Comparison of ENCODE assay signal across 8 mouse cellular contexts in the genomic region with DNA sequence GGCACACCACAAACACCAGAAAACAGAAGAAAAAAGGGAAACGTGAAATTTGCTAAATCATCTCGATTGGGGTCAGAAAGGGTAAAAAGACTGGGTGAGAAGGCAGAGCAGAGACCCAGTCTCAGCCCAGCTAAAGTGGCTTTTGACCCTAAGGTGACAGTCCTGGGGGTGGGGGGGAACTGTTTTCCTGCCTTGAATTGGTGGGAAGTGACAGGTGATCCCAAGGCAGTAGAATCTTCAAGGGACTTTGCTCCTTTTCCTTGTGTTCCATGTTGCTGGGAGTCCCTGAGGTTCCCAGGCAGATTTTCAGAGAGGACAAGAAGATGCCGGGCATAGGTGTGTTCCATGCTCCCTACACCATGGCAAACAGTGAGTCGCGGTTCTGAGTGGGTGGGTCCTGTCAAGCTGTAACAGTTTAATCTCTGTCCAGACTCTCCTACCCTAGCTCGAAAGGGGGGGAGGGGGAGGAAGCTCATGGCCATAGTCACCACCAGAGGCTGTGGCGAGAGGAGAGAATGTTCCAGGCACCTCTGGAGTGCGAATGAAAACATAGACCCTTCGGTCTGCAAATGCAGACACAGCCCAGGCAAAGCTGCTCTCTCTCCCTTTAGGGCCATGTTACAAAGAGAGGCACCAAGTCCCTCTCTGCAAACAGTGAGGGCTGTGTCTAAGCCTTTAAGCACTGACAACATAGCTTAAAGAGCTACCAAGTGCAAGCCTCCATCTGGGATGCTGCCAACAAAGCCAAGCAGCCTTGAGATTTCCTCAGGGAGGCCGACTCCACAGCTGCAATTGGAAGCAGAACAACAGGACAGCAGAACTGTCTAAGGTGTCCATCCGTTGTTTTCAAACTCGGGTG. TPM values are rescaled to one million over a fixed set of nuclear protein-coding genes. Genes with fewer than 3 reads are reported as not detected.
DNase-seq lines count a peak whose midpoint lies in the region; ATAC-seq lines count a peak whose summit lies in the region.

No protein-coding gene starts in this region.

- intact Hi-C loops in heart, postnatal 14 days (cut with DNase I), result loop anchor here (1.0 to 2.0 kb wide), 3 partner anchors 73 to 141 kb away; no protein-coding TSS in a partner anchor

- 39% methylated on average over 12 of the region's 12 CpGs for WGBS in heart, embryonic 14.5 days
- 34% methylated on average over 12 of the region's 12 CpGs for WGBS in heart, embryonic 16.5 days

- H3K27me3 ChIP-seq in heart, embryonic 14.5 days (ENCODE audit: control insufficient read depth, insufficient read depth, low read length), result peaks cover 16% of the 10 kb centered on the region
- H3K27me3 ChIP-seq in heart, embryonic 16.5 days (ENCODE audit: control insufficient read depth, insufficient read depth, low read length), result peaks cover 4% of the 10 kb centered on the region; the same call in 1 of the 2 replicates

- H3K4me3 ChIP-seq in heart, embryonic 14.5 days (ENCODE audit: control insufficient read depth in 1 of 2, insufficient read depth in 1 of 2, low read depth in 1 of 2, low read length in 2 of 2), result peak overlapping the region in 1 of 2 experiments; percentile 20; a peak in 1 of 4 replicates
- no peak overlapping the region for H3K4me3 ChIP-seq in heart, embryonic 16.5 days (ENCODE audit: low read length)

- DNase-seq in heart, postnatal 14 days, result no peak
- peak; percentile 96 for DNase-seq in adipocyte (ENCODE audit: low spot score)
- DNase-seq in lung, postnatal 10 days, result peak; percentile 40
- DNase-seq in cerebellum, postnatal 10 days, result no peak
- no peak for DNase-seq in layer of hippocampus, postnatal 36 days
- DNase-seq in cerebellum, adult 9-11 months, result no peak

- no peak for ATAC-seq in heart, embryonic 14.5 days (ENCODE audit: insufficient number of reproducible peaks, insufficient read depth, low FRiP score, low read depth)
- ATAC-seq in heart, embryonic 16.5 days (replicated peaks; ENCODE audit: extremely low read depth, insufficient read depth, low FRiP score), result no peak

- no peak overlapping the region for H3K9ac ChIP-seq in heart, embryonic 14.5 days (ENCODE audit: low read length)
- H3K9ac ChIP-seq in heart, embryonic 16.5 days (ENCODE audit: low read length), result 0 out of 2 replicates have a peak overlapping the region, but pooled peaks have one; percentile 34

- H3K27ac ChIP-seq in heart, embryonic 14.5 days (replicated peaks in 1 of 2; ENCODE audit: control insufficient read depth in 1 of 2, insufficient read depth in 1 of 2, low read depth in 2 of 2, low read length in 2 of 2), result no peak overlapping the region
- H3K27ac ChIP-seq in heart, embryonic 16.5 days (ENCODE audit: low read length), result 0 out of 2 replicates have a peak overlapping the region, but pooled peaks have one; percentile 14

- no peaks in the 10 kb centered on the region for H3K9me3 ChIP-seq in heart, embryonic 14.5 days (ENCODE audit: control insufficient read depth, low read length)
- H3K9me3 ChIP-seq in heart, embryonic 16.5 days (replicated peaks; ENCODE audit: control insufficient read depth, low read length), result no peaks in the 10 kb centered on the region

- peaks cover 0 to 7% of the 10 kb centered on the region in 2 experiments; a peak in 1 of 4 replicates for H3K4me1 ChIP-seq in heart, embryonic 14.5 days (ENCODE audit: control insufficient read depth in 2 of 2, insufficient read depth in 2 of 2, low read length in 2 of 2)
- H3K4me1 ChIP-seq in heart, embryonic 16.5 days (ENCODE audit: control insufficient read depth, insufficient read depth, low read length), result peaks cover 13% of the 10 kb centered on the region; the same call in 1 of the 2 replicates

- peak overlapping the region; percentile 57 for H3K4me2 ChIP-seq in heart, embryonic 14.5 days (ENCODE audit: low read length)
- peak overlapping the region; percentile 50 for H3K4me2 ChIP-seq in heart, embryonic 16.5 days (ENCODE audit: low read depth, low read length)

- H3K36me3 ChIP-seq in heart, embryonic 14.5 days (ENCODE audit: control insufficient read depth, insufficient read depth, low read length), result no peaks in the 10 kb centered on the region
- no peaks in the 10 kb centered on the region for H3K36me3 ChIP-seq in heart, embryonic 16.5 days (ENCODE audit: control insufficient read depth, insufficient read depth)

RNA-seq across cellular contexts. Expression of a gene that starts 3.2 kb away (rescaled TPM):
- polyA plus RNA-seq in heart, embryonic 14.5 days (2014; fragmentation: Nextera tagmentation; extraction: Ambion mirVana), result not detected in 2 replicates
- not detected for total RNA-seq in heart, postnatal 14 days (2021)
- polyA plus RNA-seq in heart, embryonic 16.5 days (2015; fragmentation: Nextera tagmentation; extraction: Ambion mirVana), result not detected in 2 replicates
- total RNA-seq in layer of hippocampus, postnatal 36 days (2021), result not detected

RNA-seq across cellular contexts. Expression of a gene that starts 10.1 kb away (rescaled TPM):
- 4.3 and 5.0 TPM in 2 replicates for polyA plus RNA-seq in heart, embryonic 14.5 days (2014; fragmentation: Nextera tagmentation; extraction: Ambion mirVana)
- 10 to 100 TPM; 36.9 to 41.0 TPM for total RNA-seq in heart, postnatal 14 days (2021)
- 34.9 and 54.5 TPM in 2 replicates for polyA plus RNA-seq in heart, embryonic 16.5 days (2015; fragmentation: Nextera tagmentation; extraction: Ambion mirVana)
- 10 to 100 TPM; 67.0 to 92.3 TPM for total RNA-seq in layer of hippocampus, postnatal 36 days (2021)

RNA-seq across cellular contexts. Expression of a gene that starts 21.8 kb away (rescaled TPM):
- not detected in 2 replicates for polyA plus RNA-seq in heart, embryonic 14.5 days (2014; fragmentation: Nextera tagmentation; extraction: Ambion mirVana)
- not detected for total RNA-seq in heart, postnatal 14 days (2021)
- polyA plus RNA-seq in heart, embryonic 16.5 days (2015; fragmentation: Nextera tagmentation; extraction: Ambion mirVana), result not detected in 2 replicates
- total RNA-seq in layer of hippocampus, postnatal 36 days (2021), result not detected

RNA-seq across cellular contexts. Expression of a gene that starts 33.2 kb away (rescaled TPM):
- 0.47 TPM in 1 of 2 replicates, not detected in the other for polyA plus RNA-seq in heart, embryonic 14.5 days (2014; fragmentation: Nextera tagmentation; extraction: Ambion mirVana)
- not detected for total RNA-seq in heart, postnatal 14 days (2021)
- polyA plus RNA-seq in heart, embryonic 16.5 days (2015; fragmentation: Nextera tagmentation; extraction: Ambion mirVana), result 2.2 TPM in 1 of 2 replicates, not detected in the other
- total RNA-seq in layer of hippocampus, postnatal 36 days (2021), result not detected

RNA-seq across cellular contexts. Expression of a gene that starts 48.0 kb away (rescaled TPM):
- polyA plus RNA-seq in heart, embryonic 14.5 days (2014; fragmentation: Nextera tagmentation; extraction: Ambion mirVana), result 0.26 and 0.45 TPM in 2 replicates
- not detected for total RNA-seq in heart, postnatal 14 days (2021)
- polyA plus RNA-seq in heart, embryonic 16.5 days (2015; fragmentation: Nextera tagmentation; extraction: Ambion mirVana), result 0.14 and 0.39 TPM in 2 replicates
- 1 to 10 TPM; 3.6 to 4.0 TPM for total RNA-seq in layer of hippocampus, postnatal 36 days (2021)

Comparison
In these comparisons a context has a peak if more than half of its experiments do, and no peak if none do; other contexts are left out.
1. DNase-seq: peak in adipocyte (single experiment) and lung, postnatal 10 days (single experiment); none in heart, postnatal 14 days (0 of 2), cerebellum, postnatal 10 days (0 of 2), layer of hippocampus, postnatal 36 days (0 of 2) and cerebellum, adult 9-11 months (single experiment).